Mouse (Mus musculus): ENCODE measurements around the gene Klf6.

The Klf6 gene

DNA sequence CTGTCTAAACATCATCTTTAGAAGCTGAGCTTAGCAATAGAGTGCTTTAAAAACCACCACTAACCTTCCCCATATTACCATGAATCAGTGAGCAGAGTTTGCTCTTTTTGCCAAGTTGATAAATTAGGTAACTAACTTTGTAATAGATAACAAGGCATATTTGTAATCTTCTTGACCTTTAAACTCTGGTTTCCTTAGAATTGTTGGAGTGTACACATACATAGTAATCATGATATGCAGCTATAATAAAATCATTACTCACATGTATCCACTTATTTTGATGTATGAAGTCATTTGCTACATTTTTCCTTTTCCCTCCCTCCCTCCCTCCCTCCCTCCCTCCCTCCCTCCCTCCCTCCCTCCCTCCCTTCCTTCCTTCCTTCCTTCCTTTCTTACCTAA, 56.1 kb downstream of the Klf6 start:
- DNase-seq: no peak

DNA sequence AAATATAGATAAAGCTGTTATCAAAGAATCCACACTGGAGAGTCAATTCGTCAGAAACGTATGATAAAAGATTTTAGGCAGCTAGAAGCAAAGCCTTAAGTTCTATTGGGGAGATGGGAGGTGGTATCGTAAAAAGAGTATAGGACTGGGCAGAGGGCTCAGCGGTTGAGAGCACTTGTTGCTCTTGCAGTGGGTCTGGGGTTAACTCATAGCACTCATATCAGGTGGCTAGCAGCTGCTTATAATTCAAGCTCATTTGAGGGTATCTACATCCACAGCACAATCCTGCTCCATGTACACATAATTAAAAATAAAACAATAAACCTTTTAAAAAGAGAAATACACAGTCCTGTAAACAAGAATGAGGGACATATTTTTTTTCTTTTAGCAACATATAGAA, 58.7 kb downstream of the Klf6 start:
- no peak for DNase-seq
